Mouse (Mus musculus): ENCODE data around the gene Tmod3. TPM values are rescaled to one million over a fixed set of nuclear protein-coding genes. Genes with fewer than 3 reads are reported as not detected.

Tmod3 gene
- polyA plus RNA-seq, 1 experiment from 2014 or later = 143 TPM

Other genes starting within 250 kb of the Tmod3 start
- gene Bcl2l10, start 211.9 kb downstream of the Tmod3 start, polyA plus RNA-seq (2015; fragmentation: Nextera tagmentation; extraction: Ambion mirVana) = not detected in 2 replicates
- 59.6 and 66.9 TPM in 2 replicates for gene Mapk6, start 149.7 kb downstream of the Tmod3 start, polyA plus RNA-seq (2015; fragmentation: Nextera tagmentation; extraction: Ambion mirVana)
- 42.9 and 43.4 TPM in 2 replicates for gene Leo1, start 118.1 kb downstream of the Tmod3 start, polyA plus RNA-seq (2015; fragmentation: Nextera tagmentation; extraction: Ambion mirVana)
- 22.1 and 26.5 TPM in 2 replicates for gene Tmod2, start 51.7 kb upstream of the Tmod3 start, polyA plus RNA-seq (2015; fragmentation: Nextera tagmentation; extraction: Ambion mirVana)
- 31.1 and 35.1 TPM in 2 replicates for gene Lysmd2, start 66.1 kb upstream of the Tmod3 start, polyA plus RNA-seq (2015; fragmentation: Nextera tagmentation; extraction: Ambion mirVana)
- gene Scg3, start 124.4 kb upstream of the Tmod3 start, polyA plus RNA-seq (2015; fragmentation: Nextera tagmentation; extraction: Ambion mirVana) = 0.69 and 3.2 TPM in 2 replicates
- gene Bmp5, start 215.7 kb upstream of the Tmod3 start, polyA plus RNA-seq (2015; fragmentation: Nextera tagmentation; extraction: Ambion mirVana) = 1.9 and 2.0 TPM in 2 replicates